Mouse (Mus musculus) megakaryocyte, embryonic 14.5 days (primary cell): ENCODE results near the gene Rassf7.

ENCODE experiments used
- FLI1 ChIP-seq: IDR thresholded peaks from 2 replicates; pipeline ENCODE4 v1.6.1; 2012; ENCODE audit warnings: low read length, inconsistent platforms, mixed read lengths
- GATA1 ChIP-seq: IDR thresholded peaks from 3 replicates; pipeline ENCODE4 v1.6.1; 2012; ENCODE audit warnings: mixed read lengths, low read length, inconsistent platforms, borderline replicate concordance

DNA sequence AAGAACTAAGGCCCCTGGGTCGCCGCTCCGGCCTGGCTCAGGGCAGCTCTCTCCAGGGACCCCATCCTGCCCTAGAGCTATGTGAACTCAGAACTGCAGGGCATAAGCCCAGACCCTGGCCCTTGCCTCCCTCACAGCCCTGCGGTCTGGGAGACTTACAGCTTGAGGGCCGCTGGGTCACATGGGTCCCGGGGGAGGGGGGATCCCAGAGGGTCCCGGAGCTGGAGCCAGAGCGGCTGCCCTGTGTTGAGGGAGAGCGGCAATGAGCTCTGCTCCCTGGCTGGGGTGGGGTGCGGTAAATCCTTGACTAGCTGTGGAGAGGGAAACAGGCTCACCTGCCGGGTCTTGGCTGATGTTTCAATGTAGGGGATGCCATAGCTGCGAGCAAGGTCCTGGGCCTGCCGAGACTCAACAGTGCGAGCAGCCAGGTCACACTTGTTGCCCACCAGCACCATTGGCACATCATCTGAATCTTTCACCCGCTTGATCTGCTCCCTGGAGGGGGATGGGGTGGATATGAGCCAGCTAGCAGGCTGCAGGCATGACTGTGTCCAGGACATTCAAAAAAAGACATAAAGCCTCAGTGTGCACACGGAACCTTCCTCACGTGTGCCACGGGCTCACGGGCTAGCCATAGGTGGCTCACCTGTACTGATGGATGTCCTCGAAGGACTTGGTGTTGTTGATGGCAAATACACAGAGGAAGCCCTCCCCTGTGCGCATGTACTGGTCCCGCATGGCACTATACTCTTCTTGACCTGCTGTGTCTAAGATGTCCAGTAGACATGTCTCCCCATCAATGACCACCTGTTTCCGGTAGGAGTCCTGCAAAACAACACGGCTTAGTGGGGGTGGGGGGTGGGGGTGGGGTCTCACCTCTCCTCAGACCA, 23.6 kb upstream of the Rassf7 start:
- no peak for TF ChIP-seq GATA1
- TF ChIP-seq FLI1 = no peak
